Mouse (Mus musculus) hindbrain, postnatal 0 days (tissue): ENCODE results near the gene Spryd3. TPM values are rescaled to one million over a fixed set of nuclear protein-coding genes. Genes with fewer than 3 reads are reported as not detected.

ENCODE experiments used
- ATAC-seq: fragments of 200-750 bp; cut with Nextera tagmentation; 2 replicates; pipeline ENCODE4 v1.8.0; 2017; ENCODE audit warnings: mild to moderate bottlenecking, moderate TSS enrichment, moderate library complexity
- DNase-seq: peaks from one replicate; pipeline ENCODE4 v3.0.0-alpha.2; 2015; ENCODE audit warnings: low spot score
- H3K27ac ChIP-seq: fragments of 300-500 bp; sonication (generic); 2 replicates; pipeline ENCODE4 v1.5.1; 2014; ENCODE audit warnings: mild to moderate bottlenecking
- H3K27me3 ChIP-seq: fragments of 300-500 bp; sonication (generic); 2 replicates; pipeline ENCODE4 v1.6.1; 2014; ENCODE audit warnings: low read length, mixed read lengths; ENCODE audit not compliant: insufficient read depth
- H3K36me3 ChIP-seq: fragments of 300-500 bp; sonication (generic); 2 replicates; pipeline ENCODE4 v1.6.1; 2014; ENCODE audit warnings: low read length, mixed read lengths; ENCODE audit not compliant: insufficient read depth
- H3K4me1 ChIP-seq: fragments of 300-500 bp; sonication (generic); 2 replicates; pipeline ENCODE4 v1.6.1; 2014; ENCODE audit warnings: antibody characterized with exemption, low read length, mixed read lengths; ENCODE audit not compliant: insufficient read depth
- H3K4me2 ChIP-seq: fragments of 300-500 bp; sonication (generic); 2 replicates; pipeline ENCODE4 v1.6.1; 2014; ENCODE audit warnings: low read depth, mild to moderate bottlenecking, low read length, moderate library complexity, mixed read lengths
- H3K4me3 ChIP-seq: fragments of 300-500 bp; sonication (generic); 2 replicates; pipeline ENCODE4 v1.5.1; 2014; ENCODE audit warnings: low read length
- H3K9ac ChIP-seq: fragments of 300-500 bp; sonication (generic); replicated peaks from 2 replicates; pipeline ENCODE4 v1.6.1; 2014; ENCODE audit warnings: mild to moderate bottlenecking, low read length, moderate library complexity, mixed read lengths
- H3K9me3 ChIP-seq: fragments of 300-500 bp; sonication (generic); 2 replicates; pipeline ENCODE4 v1.6.1; 2016; ENCODE audit warnings: low read length, mixed read lengths
- CTCF ChIP-seq: IDR thresholded peaks from 2 replicates; pipeline ENCODE4 v1.5.1; 2016; ENCODE audit warnings: antibody characterized with exemption, control low read depth, low read depth
- WGBS: fragments of 180-500 bp; shearing (Covaris S2); extraction: QIAGEN DNeasy Blood & Tissue Kit; methylation state at CpG from one replicate; pipeline ENCODE4 v1.1.7; 2014; 5-methylcytosine and 5-hydroxymethylcytosine counted together
- polyA plus RNA-seq: library from polyadenylated mRNA; unstranded; fragments of >200 nt; fragmentation: Nextera tagmentation; extraction: Ambion mirVana; gene quantifications from 2 replicates; pipeline ENCODE4 v1.2.1, GENCODE M21; 2015
- total RNA-seq: library from RNA; depleted of rRNA; stranded (reverse); fragments of >200 nt; gene quantifications from 2 replicates; pipeline ENCODE4 v1.2.3, GENCODE M21; 2014; rRNA removed

The Spryd3 gene
- total RNA-seq = 113 and 118 TPM in 2 replicates
- 98.6 and 110 TPM in 2 replicates for polyA plus RNA-seq

GRCm38 (mm10) chr15:102136129-102136758 lies at the start of gene Spryd3:
Gene Spryd3, minus strand, starts transcription at chr15:102136234.
- H3K9me3 ChIP-seq = no peaks in the 10 kb centered on the region
- peak within 1 kb of the TSS; percentile 94 for H3K9ac ChIP-seq
- DNase-seq (peak; percentile 97), ATAC-seq (peak; percentile 100)
- peak within 1 kb of the TSS; percentile 87 for H3K27ac ChIP-seq
- no peak for TF ChIP-seq CTCF
- H3K27me3 ChIP-seq = no peaks in the 10 kb centered on the region
- H3K4me2 ChIP-seq = peak within 1 kb of the TSS; percentile 79
- peak within 1 kb of the TSS; percentile 84 for H3K4me3 ChIP-seq
- H3K36me3 ChIP-seq = peaks cover 10% of the 10 kb centered on the region
- peaks cover 6% of the 10 kb centered on the region; the same call in 1 of the 2 replicates for H3K4me1 ChIP-seq
- under 1% methylated on average over 50 of the region's 50 CpGs for WGBS

- DNase-seq (no peak), ATAC-seq (no peak)
- H3K27ac ChIP-seq = no peak overlapping the region
- no peak overlapping the region for H3K9ac ChIP-seq
- no peaks in the 10 kb centered on the region for H3K4me1 ChIP-seq
- H3K27me3 ChIP-seq = no peaks in the 10 kb centered on the region
- no peak overlapping the region for H3K4me2 ChIP-seq
- TF ChIP-seq CTCF = no peak
- H3K9me3 ChIP-seq = no peaks in the 10 kb centered on the region
- 81% methylated on average over 3 of the region's 3 CpGs for WGBS
- H3K36me3 ChIP-seq = peaks cover 9% of the 10 kb centered on the region; the same call in 1 of the 2 replicates
- H3K4me3 ChIP-seq = no peak overlapping the region
Measured at GRCm38 (mm10) chr15:102183076-102183475, 47.0 kb upstream of the Spryd3 start.

GRCm38 (mm10) chr15:102179924-102180323 lies 43.9 kb upstream of the Spryd3 start:
- DNase-seq (no peak), ATAC-seq (no peak)
- Histone ChIP-seq H3K4me3 (no peak overlapping the region), H3K36me3 (no peaks in the 10 kb centered on the region), H3K9ac (no peak overlapping the region), H3K4me1 (no peaks in the 10 kb centered on the region), H3K4me2 (no peak overlapping the region), H3K27me3 (no peaks in the 10 kb centered on the region), H3K9me3 (no peaks in the 10 kb centered on the region), H3K27ac (no peak overlapping the region)
- TF ChIP-seq CTCF = no peak
- WGBS = 82% methylated on average over 14 of the region's 14 CpGs

GRCm38 (mm10) chr15:102179106-102179505 lies 43.1 kb upstream of the Spryd3 start:
- Histone ChIP-seq H3K9ac (no peak overlapping the region), H3K4me1 (no peaks in the 10 kb centered on the region), H3K27ac (no peak overlapping the region), H3K4me3 (no peak overlapping the region), H3K27me3 (no peaks in the 10 kb centered on the region), H3K4me2 (no peak overlapping the region), H3K9me3 (no peaks in the 10 kb centered on the region), H3K36me3 (no peaks in the 10 kb centered on the region)
- DNase-seq (no peak), ATAC-seq (no peak)
- TF ChIP-seq CTCF = no peak
- WGBS = 79% methylated on average over 9 of the region's 9 CpGs

- Histone ChIP-seq H3K4me3 (no peak overlapping the region), H3K4me2 (no peak overlapping the region), H3K27ac (no peak overlapping the region), H3K27me3 (no peaks in the 10 kb centered on the region), H3K36me3 (no peaks in the 10 kb centered on the region), H3K9ac (no peak overlapping the region), H3K9me3 (no peaks in the 10 kb centered on the region), H3K4me1 (no peaks in the 10 kb centered on the region)
- ATAC-seq = no peak
- peak; percentile 79 for DNase-seq
- 20% methylated on average over 6 of the region's 6 CpGs for WGBS
- TF ChIP-seq CTCF = peak; percentile 90
Measured at GRCm38 (mm10) chr15:102178279-102178678, 42.2 kb upstream of the Spryd3 start.

GRCm38 (mm10) chr15:102177417-102177816 lies 41.4 kb upstream of the Spryd3 start:
- H3K27ac ChIP-seq = no peak overlapping the region
- no peaks in the 10 kb centered on the region for H3K36me3 ChIP-seq
- H3K4me3 ChIP-seq = no peak overlapping the region
- TF ChIP-seq CTCF = no peak
- 78% methylated on average over 8 of the region's 8 CpGs for WGBS
- no peak overlapping the region for H3K4me2 ChIP-seq
- no peaks in the 10 kb centered on the region for H3K9me3 ChIP-seq
- H3K27me3 ChIP-seq = no peaks in the 10 kb centered on the region
- H3K9ac ChIP-seq = no peak overlapping the region
- no peak for DNase-seq
- no peaks in the 10 kb centered on the region for H3K4me1 ChIP-seq
- no peak for ATAC-seq
